Mouse (Mus musculus): ENCODE data around the gene Chrne.
A peak's percentile ranks its signal among the peaks of the same experiment; 100 is the strongest.

Gene Chrne

GRCm38 (mm10) chr11:70652029-70652883 is 33.2 kb upstream of the Chrne start:
- DNase-seq (ENCODE audit: low read depth): no peak

DNA sequence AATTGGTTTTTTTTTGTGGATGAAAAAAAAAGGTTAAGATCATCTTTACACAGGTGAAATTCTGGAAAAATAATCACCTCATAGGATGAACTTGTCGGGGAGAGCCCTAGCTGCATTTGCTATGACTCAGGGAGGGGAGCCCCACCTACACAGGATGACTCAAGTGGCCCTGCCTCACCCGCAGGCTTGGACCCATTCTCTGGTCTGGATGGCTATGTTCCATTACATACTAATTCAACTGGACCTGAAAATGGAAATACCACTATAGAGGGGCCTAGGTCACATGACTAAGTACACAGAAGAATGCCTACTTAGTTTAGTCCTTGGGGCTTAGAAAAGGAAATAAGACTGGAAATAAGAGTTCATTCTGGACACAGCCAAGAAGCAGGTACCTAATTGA is 32.4 kb upstream of the Chrne start:
- no peak for DNase-seq (ENCODE audit: low read depth)

- no peak for DNase-seq (ENCODE audit: low read depth)
Measured at GRCm38 (mm10) chr11:70650322-70651175, 31.5 kb upstream of the Chrne start.

- no peak for DNase-seq (ENCODE audit: low read depth)
Measured at GRCm38 (mm10) chr11:70649185-70649734, 30.2 kb upstream of the Chrne start.

GRCm38 (mm10) chr11:70648512-70648911 is 29.5 kb upstream of the Chrne start:
- DNase-seq (ENCODE audit: low read depth): no peak

DNA sequence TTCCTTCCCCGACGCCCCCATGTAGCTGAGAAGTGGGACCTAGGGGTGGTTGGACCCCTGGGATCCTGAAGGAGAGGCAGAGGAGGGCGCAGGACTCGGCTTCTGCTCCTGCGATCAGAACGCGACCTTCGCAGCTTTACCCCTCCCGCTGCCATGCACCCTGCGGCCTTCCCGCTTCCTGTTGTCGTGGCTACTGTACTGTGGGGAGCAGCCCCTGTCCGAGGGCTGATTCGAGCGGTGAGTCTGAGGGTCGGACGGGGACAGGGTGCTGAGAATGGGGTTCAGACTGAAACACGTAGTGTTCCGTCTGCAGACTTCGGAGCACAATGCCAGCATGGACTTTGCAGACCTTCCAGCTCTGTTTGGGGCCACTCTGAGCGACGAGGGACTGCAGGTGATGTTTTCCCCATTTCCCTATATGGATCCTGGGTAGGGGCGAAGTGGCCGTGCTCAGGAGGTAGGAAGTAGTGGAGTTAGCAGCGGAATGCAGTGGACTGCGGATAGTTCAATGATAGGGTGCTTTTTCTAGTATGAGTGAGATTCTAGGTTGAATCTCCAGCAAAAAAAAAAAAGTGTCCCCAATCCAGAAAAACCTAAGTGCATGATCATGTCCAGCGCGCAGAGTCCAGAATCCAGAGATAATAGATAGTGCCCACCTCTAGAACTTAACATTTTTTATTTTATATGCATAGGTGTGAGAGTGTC is 28.9 kb upstream of the Chrne start:
- no peak for DNase-seq (ENCODE audit: low read depth)

GRCm38 (mm10) chr11:70646691-70647650 is 28.0 kb upstream of the Chrne start, which contains the start of the genes Rnf167 and Slc25a11:
Rnf167 (plus strand) TSS chr11:70647235.
Slc25a11 (minus strand) TSS chr11:70647479.
- peak; percentile 99 for DNase-seq (ENCODE audit: low read depth)

- no peak for DNase-seq (ENCODE audit: low read depth)
Measured at GRCm38 (mm10) chr11:70646259-70646555, 27.2 kb upstream of the Chrne start.

- no peak for DNase-seq (ENCODE audit: low read depth)
Measured at GRCm38 (mm10) chr11:70645461-70646258, 26.6 kb upstream of the Chrne start.

DNA sequence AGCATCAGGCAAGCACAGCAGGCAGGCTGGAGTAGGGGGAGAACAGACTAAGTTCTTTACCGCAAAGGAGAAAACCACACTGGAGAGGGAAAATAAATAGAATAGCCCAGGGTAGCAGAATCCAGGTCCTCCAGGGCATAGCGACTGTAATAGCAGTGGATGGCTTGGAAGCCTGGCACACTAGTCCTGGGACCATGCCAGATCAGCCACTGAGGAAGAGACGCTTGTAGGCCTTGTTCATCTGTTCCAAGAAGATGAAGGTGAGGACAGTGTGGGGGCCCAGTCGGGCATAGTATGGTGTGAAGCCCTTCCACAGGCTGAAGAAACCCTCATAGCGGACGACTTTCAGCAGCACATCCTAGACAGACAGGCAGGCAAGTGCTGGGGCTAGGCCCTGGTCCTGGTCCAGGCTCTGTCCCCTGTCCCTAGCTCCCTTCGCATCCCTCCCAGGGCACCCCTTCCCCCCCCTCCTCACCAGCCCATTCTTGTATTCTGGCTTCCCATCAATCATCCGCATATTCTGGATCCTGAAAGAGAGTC is 25.6 kb upstream of the Chrne start:
- DNase-seq (ENCODE audit: low read depth): no peak

DNA sequence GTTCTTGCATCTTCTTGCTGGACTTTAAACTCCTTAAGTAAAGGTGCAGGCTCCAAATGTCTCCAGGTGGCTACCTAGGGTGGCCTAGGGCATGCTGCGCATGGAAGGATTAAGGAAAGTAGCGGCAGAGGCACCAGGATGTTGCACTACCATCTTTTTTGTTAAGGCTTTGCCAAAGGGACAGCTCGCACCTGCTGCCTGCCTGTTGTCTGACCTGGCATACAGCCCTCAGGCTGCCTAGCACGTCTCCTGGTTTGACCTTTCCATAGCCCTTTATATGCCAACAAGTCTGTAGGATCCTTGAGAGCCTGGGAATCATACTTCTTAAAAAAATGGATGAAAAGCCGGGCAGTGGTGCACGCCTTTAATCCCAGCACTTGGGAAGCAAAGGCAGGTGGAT is 24.0 kb upstream of the Chrne start:
- DNase-seq (ENCODE audit: low read depth): no peak

- DNase-seq (ENCODE audit: low read depth): no peak
Measured at GRCm38 (mm10) chr11:70641241-70641640, 22.2 kb upstream of the Chrne start.

DNA sequence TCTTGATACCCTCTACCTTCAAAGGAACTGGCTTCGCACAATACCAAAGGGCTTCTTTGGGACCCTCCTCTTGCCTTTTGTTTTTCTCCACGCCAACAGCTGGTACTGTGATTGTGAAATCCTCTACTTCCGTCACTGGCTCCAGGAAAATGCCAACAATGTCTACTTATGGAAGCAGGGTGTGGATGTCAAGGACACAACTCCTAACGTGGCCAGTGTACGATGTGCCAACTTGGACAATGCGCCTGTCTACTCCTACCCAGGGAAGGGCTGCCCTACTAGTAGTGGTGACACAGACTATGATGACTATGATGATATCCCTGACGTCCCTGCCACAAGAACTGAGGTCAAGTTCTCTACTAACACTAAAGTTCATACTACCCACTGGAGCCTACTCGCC is 21.0 kb upstream of the Chrne start:
- no peak for DNase-seq (ENCODE audit: low read depth)

GRCm38 (mm10) chr11:70638714-70639278 is 19.8 kb upstream of the Chrne start, which contains the start of gene Gp1ba:
Gp1ba (plus strand) TSS chr11:70639122.
- DNase-seq (ENCODE audit: low read depth): no peak

GRCm38 (mm10) chr11:70638293-70638692 is 19.3 kb upstream of the Chrne start:
- no peak for DNase-seq (ENCODE audit: low read depth)

- DNase-seq (ENCODE audit: low read depth): no peak
Measured at GRCm38 (mm10) chr11:70637764-70638163, 18.7 kb upstream of the Chrne start.

DNA sequence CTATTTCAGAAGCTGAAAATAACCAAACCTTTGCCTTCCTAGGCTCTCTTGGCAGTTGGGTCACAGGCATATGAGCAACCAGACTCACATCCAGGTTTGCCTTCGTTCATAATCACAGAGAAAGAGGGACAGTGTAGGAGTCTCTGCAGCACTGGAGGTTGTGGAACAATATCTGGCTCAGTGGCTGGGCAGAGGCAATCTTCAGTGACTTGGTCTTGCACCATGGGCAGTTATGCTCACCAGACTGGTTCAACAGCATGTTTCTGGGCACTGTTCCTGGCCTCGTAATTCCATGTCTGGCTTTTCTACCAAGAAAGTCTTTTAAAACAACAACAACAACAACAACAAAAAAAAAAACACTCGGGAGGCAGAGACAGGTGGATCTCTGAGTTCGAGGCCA is 16.6 kb upstream of the Chrne start:
- DNase-seq (ENCODE audit: low read depth): no peak

DNA sequence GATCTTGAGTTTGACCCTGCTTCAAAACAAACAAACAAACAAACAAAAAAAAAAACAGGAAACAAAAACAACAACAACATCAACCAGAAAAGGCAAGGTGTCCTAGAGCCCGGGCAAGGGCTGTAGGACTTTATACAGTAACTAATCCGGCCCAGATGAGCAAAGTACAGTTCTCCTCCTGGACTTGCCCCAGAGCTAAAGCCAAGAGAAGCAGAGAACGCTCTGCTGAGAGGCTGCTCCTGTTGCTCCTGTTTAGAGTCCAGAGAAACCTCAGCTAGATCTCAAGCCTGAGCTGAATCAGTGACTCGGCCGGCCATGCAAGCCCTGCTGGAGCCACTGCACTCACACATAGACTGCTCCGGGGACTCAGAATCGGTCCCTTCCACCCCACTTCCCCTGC is 11.1 kb upstream of the Chrne start:
- DNase-seq (ENCODE audit: low read depth): no peak

DNA sequence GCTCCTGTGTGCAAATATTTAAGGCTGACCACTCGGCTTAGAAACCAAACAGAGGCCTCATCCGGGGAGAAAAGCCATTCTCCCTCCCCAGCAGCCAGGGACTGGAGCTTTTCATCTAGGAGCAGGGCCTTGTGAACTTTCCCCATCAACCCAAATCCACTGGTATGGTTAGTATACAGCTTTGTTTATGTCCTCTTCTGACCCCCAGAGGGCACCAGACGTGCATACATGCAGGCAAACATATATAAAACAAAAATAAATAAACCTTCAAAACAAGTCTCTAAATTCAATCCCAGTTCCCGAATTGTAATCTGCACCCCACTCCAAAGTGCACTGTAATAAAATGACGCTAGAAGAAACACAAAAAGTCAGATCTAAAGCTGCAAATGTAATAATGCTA is 10.5 kb upstream of the Chrne start:
- DNase-seq (ENCODE audit: low read depth): no peak

GRCm38 (mm10) chr11:70628431-70628830 is 9.4 kb upstream of the Chrne start:
- DNase-seq (ENCODE audit: low read depth): no peak
